Mouse (Mus musculus) embryonic fibroblast, embryonic 13.5 days (primary cell): ENCODE data around the gene Stxbp1.

Source experiments
- CTCF ChIP-seq: IDR thresholded peaks from 2 replicates; pipeline ENCODE4 v1.5.1; 2011; ENCODE audit warnings: mild to moderate bottlenecking, control low read depth, low read length, moderate library complexity, borderline replicate concordance; ENCODE audit not compliant: insufficient read depth
- POLR2A ChIP-seq: IDR thresholded peaks from 2 replicates; pipeline ENCODE4 v1.6.1; 2011; ENCODE audit warnings: low read depth, mild to moderate bottlenecking, control low read depth, low read length, moderate library complexity

DNA sequence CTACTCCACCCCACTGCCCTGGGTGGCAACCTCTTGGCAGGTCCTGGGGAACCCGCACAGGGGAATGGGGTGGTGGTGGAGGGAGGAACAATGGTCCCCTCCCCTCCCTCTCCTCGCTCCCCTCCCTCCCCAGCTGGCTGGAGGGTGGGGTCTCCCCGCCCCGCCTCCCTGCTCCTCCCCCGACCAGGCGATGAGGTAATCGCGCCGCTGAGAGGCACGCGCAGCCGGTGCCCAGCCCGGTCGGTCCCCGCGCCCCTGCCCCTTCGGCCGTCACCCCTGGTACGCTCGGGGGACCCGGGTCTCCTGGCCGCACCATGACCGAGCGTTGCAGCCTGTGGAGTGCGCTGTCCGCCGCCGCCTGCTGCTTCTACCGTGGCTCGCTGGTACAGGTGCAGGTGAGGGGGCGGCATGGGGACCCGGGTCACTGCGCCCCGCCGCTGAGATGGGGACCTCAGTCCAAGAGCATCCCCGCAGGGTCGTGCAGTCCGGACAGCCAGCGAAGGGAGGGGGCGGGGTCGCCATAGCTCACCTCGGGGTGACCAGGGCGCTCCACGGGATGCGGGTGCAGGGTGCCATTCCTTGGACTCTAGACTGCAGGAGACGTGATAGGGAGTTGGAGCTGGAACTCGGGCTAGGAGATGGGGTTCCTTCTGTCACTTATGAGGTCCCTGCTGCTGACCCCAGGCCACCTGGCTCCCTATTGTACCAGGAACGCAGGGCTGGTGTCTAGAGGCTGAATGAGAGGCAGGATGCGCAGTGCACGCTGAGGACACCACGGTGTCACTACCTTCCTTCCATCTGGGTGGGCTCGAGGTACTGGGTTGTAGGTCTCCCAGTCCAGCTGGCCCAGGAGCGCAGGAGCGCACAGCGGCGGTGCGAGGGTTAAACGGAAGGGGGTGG is 105.5 kb downstream of the Stxbp1 start:
- TF ChIP-seq POLR2A, result no peak
- TF ChIP-seq CTCF, result no peak
